Mouse (Mus musculus) lung, adult 2 months (tissue): Measurements from ENCODE around the gene Pfn1.

Experiments used
- CTCF ChIP-seq: fragments of 200-500 bp; IDR thresholded peaks from 2 replicates; pipeline ENCODE4 v1.5.1; 2011; ENCODE audit warnings: mild to moderate bottlenecking, low read length, control low read depth; ENCODE audit not compliant: insufficient read depth
- POLR2A ChIP-seq: fragments of 200-500 bp; IDR thresholded peaks from 2 replicates; pipeline ENCODE4 v1.6.1; 2011; ENCODE audit warnings: low read depth, mild to moderate bottlenecking, control low read depth, low read length, borderline replicate concordance; ENCODE audit errors: extremely low read depth

GRCm38 (mm10) chr11:70656964-70657363 is 2.5 kb upstream of the Pfn1 start, which contains the start of gene Eno3:
- TF ChIP-seq POLR2A = no peak
- no peak for TF ChIP-seq CTCF
